Mouse (Mus musculus) bone marrow, adult 2 months (tissue): ENCODE results near the gene Wasf2.

ENCODE experiments used
- CTCF ChIP-seq: fragments of 200-500 bp; IDR thresholded peaks from 2 replicates; pipeline ENCODE4 v1.5.1; 2011; ENCODE audit warnings: low read length, control low read depth; ENCODE audit not compliant: control insufficient read depth, insufficient read depth
- POLR2A ChIP-seq: fragments of 200-500 bp; IDR thresholded peaks from 2 replicates; pipeline ENCODE4 v1.6.1; 2011; ENCODE audit warnings: low read depth, mild to moderate bottlenecking, control low read depth, low read length, borderline replicate concordance; ENCODE audit not compliant: control insufficient read depth

DNA sequence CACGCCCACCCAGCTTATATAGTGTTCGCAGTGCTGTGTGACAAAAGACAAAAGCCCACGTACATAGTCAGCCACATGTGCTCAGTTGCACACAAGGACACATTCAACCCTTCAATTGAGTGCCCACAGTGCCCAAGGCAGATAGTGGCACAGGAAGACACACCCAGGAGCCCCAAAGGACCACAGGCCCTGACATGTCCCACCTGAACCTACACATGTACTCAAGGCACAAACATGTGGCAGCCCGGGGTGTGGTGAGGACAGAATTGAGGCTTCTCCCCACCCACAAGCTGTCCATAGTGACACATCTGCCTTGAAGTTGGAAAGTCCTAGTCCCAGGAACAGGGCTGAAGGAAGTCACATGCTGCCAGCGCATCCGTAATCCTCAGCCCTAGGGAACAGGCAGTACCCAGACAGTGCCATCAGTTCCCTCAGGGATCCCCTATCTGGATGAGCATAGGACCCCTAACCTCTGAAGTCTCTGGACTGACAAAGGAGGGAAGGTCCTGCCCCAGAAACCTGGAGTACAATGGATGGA, 43.1 kb upstream of the Wasf2 start:
- no peak for TF ChIP-seq POLR2A
- TF ChIP-seq CTCF = no peak
